Mouse (Mus musculus) ovary, postnatal 14 days (tissue): ENCODE results near the gene Myo1e.
"Not testable (repeated sequence)": the region's sequence is repeated elsewhere in the genome, so short reads cannot be mapped to it uniquely, and the experiment has no call there.

Experiments used
- DNase-seq: peaks from one replicate; pipeline ENCODE4 v3.0.0; 2022; ENCODE audit warnings: low spot score

Myo1e gene

DNA sequence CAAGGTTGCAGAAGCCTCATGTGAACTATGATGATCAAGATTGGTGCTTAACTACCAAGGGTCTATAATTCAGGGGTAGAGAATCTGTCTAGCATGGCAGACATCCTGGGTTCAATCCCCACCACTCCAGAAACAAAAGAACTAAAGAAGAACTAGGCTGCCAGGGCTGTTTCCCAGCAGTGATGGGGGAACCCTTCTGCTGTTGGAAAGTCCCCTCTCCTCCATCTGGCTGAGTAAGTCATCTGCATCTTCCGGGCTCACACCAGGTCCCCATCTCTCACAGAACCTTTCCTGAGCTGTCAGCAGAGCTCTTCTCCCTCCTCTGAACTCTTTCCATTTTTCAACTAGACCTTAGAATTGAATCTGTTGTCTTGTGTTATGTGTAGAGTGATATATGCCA lies 45.9 kb downstream of the Myo1e start:
- no peak for DNase-seq

DNA sequence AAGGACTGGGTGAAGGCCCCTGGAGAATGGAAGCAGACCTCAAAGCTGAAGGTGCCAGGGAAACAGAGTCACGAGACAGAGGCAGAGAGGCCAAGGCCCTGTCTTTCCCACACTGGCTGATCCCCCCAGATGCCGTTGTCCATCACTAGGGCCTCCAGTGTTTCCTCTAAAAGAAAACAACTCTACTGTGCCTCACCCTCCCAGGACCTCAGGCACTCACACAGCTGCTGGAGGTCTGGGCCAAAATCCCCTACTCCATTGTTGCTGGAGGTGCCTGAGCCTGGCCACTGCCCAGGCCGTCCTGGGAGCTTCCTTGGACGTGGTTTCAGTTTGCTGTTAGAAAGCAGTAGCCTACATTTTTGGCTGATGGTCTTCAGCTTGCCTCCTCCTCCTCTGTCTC lies 47.9 kb downstream of the Myo1e start:
- DNase-seq, result no peak

GRCm38 (mm10) chr9:70256027-70256426 lies 48.9 kb downstream of the Myo1e start:
- DNase-seq, result not testable (repeated sequence)

DNA sequence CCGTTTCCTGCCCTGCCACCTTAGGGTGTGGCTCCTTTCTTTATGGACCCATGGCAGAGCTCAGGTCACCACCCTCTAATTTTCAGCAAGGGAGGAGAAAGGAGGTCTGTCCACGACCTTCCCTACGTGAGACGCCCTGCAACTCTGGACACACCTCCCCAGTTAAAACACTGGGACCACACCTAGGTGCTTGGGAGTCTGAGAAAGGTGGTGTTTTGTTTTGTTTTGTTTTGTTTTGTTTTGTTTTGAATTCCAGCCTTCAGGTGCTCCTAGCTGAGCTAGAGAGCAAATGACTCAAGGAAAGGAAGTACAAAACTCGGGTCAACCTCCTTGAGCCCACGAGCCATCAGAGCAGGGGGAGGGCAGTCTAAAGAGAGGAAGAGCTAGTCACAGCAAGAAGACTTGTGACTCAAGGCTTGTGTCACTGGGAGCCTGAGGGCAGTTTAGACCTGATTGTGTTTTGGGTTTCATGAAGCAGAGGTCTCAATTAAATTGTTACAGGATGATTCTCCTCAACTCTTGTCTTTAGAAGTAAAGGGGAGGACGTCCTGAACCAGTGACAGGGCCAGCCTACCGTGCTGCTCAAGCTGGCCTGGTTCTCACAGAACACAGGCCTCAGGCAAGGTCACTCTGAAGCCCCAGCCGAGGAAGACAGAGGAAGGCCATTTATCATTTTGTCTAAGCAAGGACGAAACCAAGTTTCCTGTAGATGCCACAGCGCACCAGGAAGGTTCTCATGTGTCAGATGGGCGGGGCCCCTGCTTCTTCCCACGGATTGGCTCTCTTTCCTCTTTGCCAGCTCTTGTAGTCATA lies 50.3 kb downstream of the Myo1e start:
- no peak for DNase-seq

DNA sequence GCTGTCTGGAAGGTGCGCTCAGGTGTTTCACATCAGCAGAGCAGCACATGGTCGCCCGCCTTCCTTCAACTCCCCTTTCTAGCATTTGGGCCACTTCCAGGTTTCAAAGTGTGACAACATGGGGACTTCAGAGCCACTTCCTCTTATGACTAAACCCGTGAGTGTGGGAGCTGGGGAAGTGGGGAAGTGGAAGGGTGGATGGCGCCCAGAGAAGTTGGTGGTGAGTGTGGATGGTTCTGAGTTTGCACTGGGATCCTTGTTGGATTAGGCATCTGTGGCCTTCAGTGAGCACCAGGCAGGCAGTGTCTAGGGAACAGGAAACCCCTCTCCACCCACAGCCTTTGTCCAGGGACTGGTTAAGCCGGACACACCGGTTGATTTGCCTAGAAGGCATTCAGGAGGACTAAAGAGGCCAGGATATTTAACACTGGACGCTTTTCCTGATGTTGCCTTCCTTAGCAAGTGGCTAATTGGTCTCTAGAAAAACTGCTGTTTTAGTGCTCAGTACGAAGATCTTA lies 53.2 kb downstream of the Myo1e start:
- DNase-seq, result no peak

GRCm38 (mm10) chr9:70261646-70262045 lies 54.5 kb downstream of the Myo1e start:
- no peak for DNase-seq

GRCm38 (mm10) chr9:70263134-70263533 lies 56.0 kb downstream of the Myo1e start:
- DNase-seq, result no peak

- no peak for DNase-seq
These were observed 56.6 kb downstream of the Myo1e start for GRCm38 (mm10) chr9:70263735-70264134.

DNA sequence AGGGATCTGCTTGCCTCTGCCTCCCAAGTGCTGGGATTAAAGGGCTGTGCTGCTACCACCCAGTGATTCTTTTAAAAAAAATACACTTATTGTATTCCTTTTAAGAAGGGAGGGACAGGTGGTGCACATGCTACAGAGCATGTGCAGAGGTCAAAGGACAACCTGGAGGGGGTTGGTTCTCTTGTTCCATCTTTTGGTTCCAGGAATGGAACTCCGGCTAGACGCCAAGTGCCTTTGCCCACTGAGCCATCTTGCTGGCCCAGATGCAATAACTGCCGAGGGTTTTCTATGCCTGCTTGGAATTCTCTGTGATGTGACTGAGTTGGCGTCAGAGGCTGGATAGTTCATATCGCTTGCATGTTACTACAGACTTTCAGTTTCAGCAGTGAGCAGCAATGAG lies 58.4 kb downstream of the Myo1e start:
- DNase-seq, result no peak

- no peak for DNase-seq
These were observed 59.0 kb downstream of the Myo1e start for GRCm38 (mm10) chr9:70266186-70266585.

- DNase-seq, result no peak
These were observed 60.0 kb downstream of the Myo1e start for GRCm38 (mm10) chr9:70267108-70267507.

GRCm38 (mm10) chr9:70269349-70269748 lies 62.2 kb downstream of the Myo1e start:
- DNase-seq, result no peak

- no peak for DNase-seq
These were observed 63.3 kb downstream of the Myo1e start for GRCm38 (mm10) chr9:70270468-70270867.

- no peak for DNase-seq
These were observed 64.0 kb downstream of the Myo1e start for GRCm38 (mm10) chr9:70271137-70271536.

DNA sequence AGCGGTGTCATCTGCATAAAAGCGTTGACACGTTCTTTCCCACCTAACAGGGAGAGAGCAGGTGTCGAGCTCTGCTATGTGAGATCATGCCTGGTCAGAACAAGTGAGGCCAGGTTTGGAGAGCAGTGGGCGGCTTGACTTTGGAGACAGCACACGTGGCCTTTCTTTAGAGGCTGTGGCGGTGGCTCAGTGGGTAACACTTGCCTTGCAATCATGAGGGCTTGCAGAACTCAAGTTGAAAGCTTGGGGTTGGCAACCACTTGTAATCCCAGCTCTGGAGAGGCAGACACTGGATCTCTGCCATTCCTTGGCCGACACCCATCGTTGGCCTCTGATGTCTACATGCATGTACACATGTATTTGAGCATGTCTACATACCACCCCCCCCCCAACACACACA lies 64.5 kb downstream of the Myo1e start:
- no peak for DNase-seq

GRCm38 (mm10) chr9:70274071-70274470 lies 66.9 kb downstream of the Myo1e start:
- no peak for DNase-seq

GRCm38 (mm10) chr9:70274476-70274875 lies 67.3 kb downstream of the Myo1e start:
- no peak for DNase-seq

GRCm38 (mm10) chr9:70274887-70275555 lies 67.9 kb downstream of the Myo1e start:
- no peak for DNase-seq

GRCm38 (mm10) chr9:70277076-70277475 lies 69.9 kb downstream of the Myo1e start:
- no peak for DNase-seq

- no peak for DNase-seq
These were observed 70.4 kb downstream of the Myo1e start for GRCm38 (mm10) chr9:70277529-70277982.

GRCm38 (mm10) chr9:70281407-70281806 lies 74.3 kb downstream of the Myo1e start:
- DNase-seq, result no peak

DNA sequence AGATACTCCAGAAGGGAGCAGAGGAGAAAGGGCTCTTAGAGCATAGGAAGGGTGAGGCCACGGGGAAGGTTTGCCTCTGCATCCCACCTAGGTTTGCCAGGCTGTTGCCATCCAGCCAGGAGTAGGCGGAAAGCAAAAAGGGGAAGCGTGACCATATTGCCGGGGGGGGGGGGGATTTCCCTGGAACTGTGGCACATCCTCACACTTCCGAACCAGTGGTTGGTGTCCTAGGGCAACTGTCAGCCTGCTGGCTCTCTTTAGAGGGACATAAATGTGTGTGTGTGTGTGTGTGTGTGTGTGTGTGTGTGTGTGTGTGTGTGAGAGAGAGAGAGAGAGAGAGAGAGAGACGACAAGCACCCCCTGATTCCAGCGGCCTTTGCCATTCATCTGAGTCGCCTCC lies 75.0 kb downstream of the Myo1e start:
- no peak for DNase-seq

DNA sequence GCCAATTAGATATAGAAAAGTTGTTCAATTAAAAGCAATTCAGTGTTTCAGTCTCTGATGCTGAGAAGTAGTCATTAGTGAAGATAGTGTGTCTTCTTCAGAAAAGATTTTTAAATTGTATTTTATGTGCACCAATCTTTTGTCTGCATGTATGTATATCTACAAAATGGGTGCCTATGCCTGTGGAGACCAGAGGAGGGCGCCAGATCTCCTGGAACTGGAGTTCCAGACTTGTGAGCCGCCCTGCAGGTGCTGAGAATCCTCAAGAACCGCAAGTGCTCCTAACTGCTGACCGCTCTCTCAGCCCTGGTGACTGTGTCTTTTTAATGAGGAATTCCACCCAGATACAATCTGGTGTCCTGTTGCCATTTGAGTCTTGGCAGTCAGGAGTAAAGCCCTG lies 76.0 kb downstream of the Myo1e start:
- no peak for DNase-seq
